Mouse (Mus musculus): ENCODE data around the gene Ncdn. TPM values are rescaled to one million over a fixed set of nuclear protein-coding genes. Genes with fewer than 3 reads are reported as not detected.

The Ncdn gene
- polyA plus RNA-seq, 1 experiment from 2014 or later = 161 TPM

DNA sequence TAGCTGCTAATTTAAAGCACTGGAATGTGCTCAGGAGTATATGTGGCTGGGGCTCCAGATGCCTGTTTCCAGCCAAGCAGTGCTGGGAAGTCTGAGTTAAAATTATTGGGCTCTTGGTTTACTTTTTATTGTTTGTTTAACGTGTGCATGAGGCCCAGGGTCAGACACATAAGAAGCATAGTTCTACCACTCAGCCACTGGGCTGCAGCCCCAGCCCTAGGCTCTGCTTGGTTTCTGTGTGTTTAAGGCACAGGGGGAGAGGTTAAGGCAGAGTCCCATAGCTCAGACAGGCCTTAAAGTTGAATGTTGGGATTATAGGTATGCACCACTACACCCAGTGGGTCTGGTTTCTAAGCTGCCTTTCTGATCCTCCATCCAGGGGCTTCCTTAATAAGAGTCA is 21.9 kb upstream of the Ncdn start:
- H3K4me1 ChIP-seq (ENCODE audit: control insufficient read depth, insufficient read depth, low read length) = peaks cover 25% of the 10 kb centered on the region
- H3K27ac ChIP-seq (ENCODE audit: low read length) = no peak overlapping the region
- H3K36me3 ChIP-seq (ENCODE audit: control insufficient read depth, insufficient read depth, low read length) = no peaks in the 10 kb centered on the region
- no peaks in the 10 kb centered on the region for H3K27me3 ChIP-seq (ENCODE audit: control insufficient read depth, insufficient read depth, low read depth, low read length)
- no peak for ATAC-seq
- H3K4me2 ChIP-seq (ENCODE audit: low read length) = no peak overlapping the region
- WGBS = 89% methylated on average over 1 of the region's 1 CpGs
- no peak overlapping the region for H3K4me3 ChIP-seq (ENCODE audit: low read depth, low read length)
- no peak overlapping the region for H3K9ac ChIP-seq (ENCODE audit: low read depth, low read length)
- no peaks in the 10 kb centered on the region for H3K9me3 ChIP-seq (replicated peaks; ENCODE audit: control insufficient read depth, low read length, poor library complexity, severe bottlenecking)

DNA sequence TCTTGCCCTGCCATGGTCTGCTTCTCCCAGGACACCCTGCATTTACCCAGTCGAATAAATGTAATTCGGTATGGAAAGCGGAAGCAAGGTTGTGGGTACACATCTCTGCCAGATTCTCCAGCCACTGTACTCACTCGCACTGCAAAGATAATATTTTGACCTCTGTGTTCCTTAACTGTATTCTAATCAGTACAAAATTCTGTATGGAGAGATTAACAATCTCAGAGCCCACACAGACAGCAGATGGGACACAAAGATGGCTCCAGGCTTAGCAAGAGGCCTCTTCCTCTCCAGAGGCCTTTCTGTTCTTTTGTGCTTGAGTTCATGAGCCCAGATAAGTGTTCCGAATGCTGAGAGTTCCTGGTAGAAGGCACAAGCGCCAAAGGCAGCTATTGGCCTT is 20.6 kb upstream of the Ncdn start:
- 86% methylated on average over 6 of the region's 6 CpGs for WGBS
- Histone ChIP-seq H3K36me3 (ENCODE audit: control insufficient read depth, insufficient read depth, low read length) (no peaks in the 10 kb centered on the region), H3K9me3 (replicated peaks; ENCODE audit: control insufficient read depth, low read length, poor library complexity, severe bottlenecking) (no peaks in the 10 kb centered on the region), H3K27me3 (ENCODE audit: control insufficient read depth, insufficient read depth, low read depth, low read length) (no peaks in the 10 kb centered on the region), H3K9ac (ENCODE audit: low read depth, low read length) (no peak overlapping the region), H3K4me3 (ENCODE audit: low read depth, low read length) (no peak overlapping the region), H3K4me2 (ENCODE audit: low read length) (no peak overlapping the region), H3K27ac (ENCODE audit: low read length) (no peak overlapping the region), H3K4me1 (ENCODE audit: control insufficient read depth, insufficient read depth, low read length) (peaks cover 12% of the 10 kb centered on the region)
- ATAC-seq = no peak

DNA sequence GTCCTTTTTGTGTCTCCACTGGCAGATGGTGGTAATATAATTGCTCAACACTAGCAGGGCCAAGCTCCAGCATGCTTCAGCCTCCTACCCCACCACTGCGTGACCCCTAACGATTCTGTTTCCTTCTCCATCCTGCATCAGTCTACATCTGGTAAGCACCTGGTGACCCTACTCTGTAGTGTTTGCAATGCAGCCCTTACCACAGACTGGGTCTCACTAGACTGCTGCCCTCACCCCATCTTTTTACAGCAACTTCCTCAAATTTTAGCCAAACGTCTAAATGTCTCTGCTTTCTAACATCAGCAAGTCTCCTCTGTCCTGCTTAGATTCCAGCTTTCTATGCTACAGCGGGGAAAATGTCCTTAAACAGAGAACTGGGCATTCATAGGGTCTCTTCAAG is 17.6 kb upstream of the Ncdn start:
- H3K27ac ChIP-seq (ENCODE audit: low read length) = no peak overlapping the region
- H3K36me3 ChIP-seq (ENCODE audit: control insufficient read depth, insufficient read depth, low read length) = no peaks in the 10 kb centered on the region; the same call in 1 of the 2 replicates
- no peak overlapping the region for H3K4me2 ChIP-seq (ENCODE audit: low read length)
- no peaks in the 10 kb centered on the region for H3K4me1 ChIP-seq (ENCODE audit: control insufficient read depth, insufficient read depth, low read length)
- H3K4me3 ChIP-seq (ENCODE audit: low read depth, low read length) = no peak overlapping the region
- no peaks in the 10 kb centered on the region for H3K9me3 ChIP-seq (replicated peaks; ENCODE audit: control insufficient read depth, low read length, poor library complexity, severe bottlenecking)
- H3K27me3 ChIP-seq (ENCODE audit: control insufficient read depth, insufficient read depth, low read depth, low read length) = no peaks in the 10 kb centered on the region
- no peak overlapping the region for H3K9ac ChIP-seq (ENCODE audit: low read depth, low read length)
- ATAC-seq = no peak
- WGBS = 93% methylated on average over 4 of the region's 4 CpGs

DNA sequence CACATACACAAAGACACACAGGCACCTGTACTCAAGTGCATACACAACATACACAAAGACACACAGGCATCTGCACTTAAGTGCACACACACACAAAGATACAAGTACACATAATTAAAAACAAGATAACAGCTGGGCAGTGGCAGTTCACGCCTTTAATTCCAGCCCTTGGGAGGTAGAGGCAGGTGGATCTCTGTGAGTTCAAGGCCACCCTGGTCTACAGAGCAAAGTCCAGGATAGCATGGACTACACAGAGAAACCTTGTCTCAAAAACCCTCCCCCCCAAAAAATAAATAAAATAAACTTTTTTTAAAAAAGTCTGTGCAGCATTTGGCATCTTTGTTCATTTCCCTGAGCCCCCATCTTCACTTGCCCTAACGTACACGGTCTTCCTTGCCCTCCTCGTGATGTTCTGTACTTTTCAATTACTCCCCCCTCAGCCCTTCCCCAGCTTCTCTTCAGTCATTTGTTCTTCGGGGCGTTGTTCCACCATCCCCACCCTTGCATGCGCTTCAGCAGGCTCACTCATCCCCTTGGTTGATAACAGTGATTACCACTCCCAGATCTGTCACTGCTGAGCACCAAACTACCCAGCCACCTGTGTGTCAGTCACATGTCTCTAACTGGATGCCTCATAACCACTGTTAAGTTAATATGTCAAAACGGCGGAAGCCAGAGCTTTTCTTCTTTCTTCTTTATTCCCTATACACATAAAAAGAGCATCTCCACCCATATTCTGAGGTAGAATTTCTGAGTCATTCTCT is 16.7 kb upstream of the Ncdn start:
- Histone ChIP-seq H3K9ac (ENCODE audit: low read depth, low read length) (no peak overlapping the region), H3K4me1 (ENCODE audit: control insufficient read depth, insufficient read depth, low read length) (no peaks in the 10 kb centered on the region), H3K4me2 (ENCODE audit: low read length) (no peak overlapping the region), H3K27ac (ENCODE audit: low read length) (no peak overlapping the region), H3K4me3 (ENCODE audit: low read depth, low read length) (no peak overlapping the region), H3K9me3 (replicated peaks; ENCODE audit: control insufficient read depth, low read length, poor library complexity, severe bottlenecking) (no peaks in the 10 kb centered on the region), H3K36me3 (ENCODE audit: control insufficient read depth, insufficient read depth, low read length) (no peaks in the 10 kb centered on the region; the same call in 1 of the 2 replicates), H3K27me3 (ENCODE audit: control insufficient read depth, insufficient read depth, low read depth, low read length) (no peaks in the 10 kb centered on the region)
- WGBS = 91% methylated on average over 9 of the region's 9 CpGs
- ATAC-seq = no peak

DNA sequence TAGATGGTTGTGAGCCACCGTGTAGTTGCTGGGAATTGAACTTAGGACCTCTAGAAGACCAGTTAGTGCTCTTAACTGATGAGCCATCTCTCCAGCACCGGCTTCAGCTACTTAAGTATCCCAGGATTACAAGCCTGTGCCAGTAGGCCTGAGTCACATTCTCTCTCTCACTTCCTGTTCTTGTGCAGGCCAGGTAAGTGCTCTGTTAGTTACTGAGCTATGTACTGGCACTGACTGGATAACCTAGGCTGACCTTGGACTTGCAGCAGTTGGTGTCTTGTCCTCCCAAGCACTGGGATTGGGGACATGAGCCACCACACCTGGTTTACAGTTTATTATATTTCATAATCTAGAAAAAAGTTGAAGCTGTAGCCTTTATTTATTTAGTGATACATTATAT is 10.2 kb upstream of the Ncdn start:
- H3K27me3 ChIP-seq (ENCODE audit: control insufficient read depth, insufficient read depth, low read depth, low read length) = no peaks in the 10 kb centered on the region
- H3K9ac ChIP-seq (ENCODE audit: low read depth, low read length) = no peak overlapping the region
- H3K36me3 ChIP-seq (ENCODE audit: control insufficient read depth, insufficient read depth, low read length) = peaks cover 9% of the 10 kb centered on the region
- H3K4me3 ChIP-seq (ENCODE audit: low read depth, low read length) = no peak overlapping the region
- H3K4me2 ChIP-seq (ENCODE audit: low read length) = no peak overlapping the region
- H3K9me3 ChIP-seq (replicated peaks; ENCODE audit: control insufficient read depth, low read length, poor library complexity, severe bottlenecking) = no peaks in the 10 kb centered on the region
- 79% methylated on average over 2 of the region's 2 CpGs for WGBS
- H3K27ac ChIP-seq (ENCODE audit: low read length) = no peak overlapping the region
- no peak for ATAC-seq
- H3K4me1 ChIP-seq (ENCODE audit: control insufficient read depth, insufficient read depth, low read length) = no peaks in the 10 kb centered on the region

DNA sequence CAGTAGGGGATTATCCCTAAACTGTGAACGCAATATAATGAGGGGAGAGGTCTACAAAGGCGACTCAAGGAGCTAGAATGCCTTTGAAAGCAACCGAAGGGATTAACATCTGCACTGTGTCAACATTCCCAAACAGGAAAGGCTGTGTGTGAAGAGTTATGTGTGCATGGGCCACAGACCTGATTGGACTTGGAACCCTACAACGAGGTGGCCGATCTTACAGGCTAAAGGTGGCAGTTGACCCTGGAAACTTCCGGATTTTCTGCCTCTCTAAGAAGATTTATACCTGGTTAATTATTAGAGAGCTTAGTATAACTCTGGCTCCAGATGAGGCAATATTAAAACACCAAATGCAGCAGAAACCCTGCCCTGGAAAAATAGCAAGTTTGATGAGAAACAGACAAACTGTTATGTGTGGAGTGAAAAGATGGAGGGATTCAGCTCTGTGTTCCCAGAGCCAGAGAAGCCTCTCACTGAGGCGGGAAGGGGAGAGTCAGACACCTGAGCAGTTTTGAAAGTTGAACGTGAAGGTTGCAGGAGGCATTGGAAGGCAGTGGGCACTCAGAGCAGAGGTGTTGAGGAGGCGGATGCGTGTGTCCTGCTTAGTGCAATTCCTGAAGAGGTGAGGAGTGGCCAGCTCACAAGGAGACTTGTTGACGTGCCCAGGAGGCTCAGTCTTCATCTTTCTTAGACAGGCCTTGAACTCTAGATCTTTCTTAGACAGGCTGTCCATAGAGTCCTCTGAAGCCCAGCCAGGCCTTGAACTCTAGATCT is 9.5 kb upstream of the Ncdn start:
- ATAC-seq = no peak

DNA sequence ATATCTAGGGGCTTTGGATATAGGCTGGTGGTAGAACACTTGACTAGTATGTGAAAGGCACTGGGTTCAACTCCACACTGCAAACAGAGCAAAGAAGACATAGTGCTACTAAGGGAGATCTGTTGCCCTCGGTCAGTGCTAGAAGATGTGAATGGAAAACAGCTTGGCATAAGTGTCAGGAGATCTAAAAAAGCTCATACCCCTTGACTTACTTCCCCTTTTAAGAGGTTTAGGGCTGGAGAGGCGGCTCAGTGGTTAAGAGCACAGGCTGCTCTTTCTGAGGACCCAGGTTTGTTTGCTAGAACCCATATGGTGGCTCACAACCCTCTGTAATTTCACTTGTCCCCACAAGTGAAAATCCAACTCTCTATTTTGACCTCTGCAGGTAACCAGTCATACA is 6.2 kb upstream of the Ncdn start:
- whole genome bisulfite sequencing = 89% methylated on average over 2 of the region's 2 CpGs
- no peaks in the 10 kb centered on the region for H3K9me3 ChIP-seq (replicated peaks; ENCODE audit: control insufficient read depth, low read length, poor library complexity, severe bottlenecking)
- H3K36me3 ChIP-seq (ENCODE audit: control insufficient read depth, insufficient read depth, low read length) = peaks cover 14% of the 10 kb centered on the region
- H3K4me2 ChIP-seq (ENCODE audit: low read length) = no peak overlapping the region
- no peak overlapping the region for H3K9ac ChIP-seq (ENCODE audit: low read depth, low read length)
- H3K4me3 ChIP-seq (ENCODE audit: low read depth, low read length) = no peak overlapping the region
- ATAC-seq = no peak
- no peaks in the 10 kb centered on the region for H3K27me3 ChIP-seq (ENCODE audit: control insufficient read depth, insufficient read depth, low read depth, low read length)
- H3K27ac ChIP-seq (ENCODE audit: low read length) = no peak overlapping the region
- peaks cover 8% of the 10 kb centered on the region for H3K4me1 ChIP-seq (ENCODE audit: control insufficient read depth, insufficient read depth, low read length)

More for the DNA sequence above, 9.5 kb upstream of the Ncdn start:
- no peaks in the 10 kb centered on the region for H3K27me3 ChIP-seq (ENCODE audit: control insufficient read depth, insufficient read depth, low read depth, low read length)
- no peaks in the 10 kb centered on the region for H3K4me1 ChIP-seq (ENCODE audit: control insufficient read depth, insufficient read depth, low read length)
- WGBS = 56% methylated on average over 11 of the region's 11 CpGs
- no peak overlapping the region for H3K4me2 ChIP-seq (ENCODE audit: low read length)
- no peak overlapping the region for H3K27ac ChIP-seq (ENCODE audit: low read length)
- H3K9me3 ChIP-seq (replicated peaks; ENCODE audit: control insufficient read depth, low read length, poor library complexity, severe bottlenecking) = no peaks in the 10 kb centered on the region
- no peak overlapping the region for H3K4me3 ChIP-seq (ENCODE audit: low read depth, low read length)
- peaks cover 12% of the 10 kb centered on the region; the same call in 1 of the 2 replicates for H3K36me3 ChIP-seq (ENCODE audit: control insufficient read depth, insufficient read depth, low read length)
- no peak overlapping the region for H3K9ac ChIP-seq (ENCODE audit: low read depth, low read length)

DNA sequence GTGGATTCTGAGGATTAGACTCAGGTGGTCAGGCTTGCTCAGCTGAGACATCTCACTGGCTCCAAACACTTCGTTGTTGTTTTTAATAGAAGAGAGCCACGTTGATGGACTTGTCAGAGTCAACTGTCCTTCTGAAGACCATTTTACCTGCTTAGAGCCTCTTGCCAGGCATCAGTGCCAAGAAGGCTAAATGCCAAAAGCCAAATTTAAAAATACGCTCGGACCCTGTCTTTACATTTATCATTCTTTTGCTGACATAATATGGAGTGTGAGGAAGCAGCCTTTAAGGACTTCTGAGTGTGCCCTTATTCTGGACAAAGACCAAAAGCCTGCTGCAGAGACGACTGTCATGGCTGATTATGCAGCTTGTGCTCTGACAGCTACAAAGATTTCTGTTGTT is 5.1 kb upstream of the Ncdn start:
- H3K4me3 ChIP-seq (ENCODE audit: low read depth, low read length) = no peak overlapping the region
- no peak overlapping the region for H3K9ac ChIP-seq (ENCODE audit: low read depth, low read length)
- no peaks in the 10 kb centered on the region for H3K27me3 ChIP-seq (ENCODE audit: control insufficient read depth, insufficient read depth, low read depth, low read length)
- peaks cover 9% of the 10 kb centered on the region for H3K4me1 ChIP-seq (ENCODE audit: control insufficient read depth, insufficient read depth, low read length)
- no peak overlapping the region for H3K27ac ChIP-seq (ENCODE audit: low read length)
- 86% methylated on average over 5 of the region's 5 CpGs for WGBS
- ATAC-seq = no peak
- H3K4me2 ChIP-seq (ENCODE audit: low read length) = no peak overlapping the region
- no peaks in the 10 kb centered on the region for H3K9me3 ChIP-seq (replicated peaks; ENCODE audit: control insufficient read depth, low read length, poor library complexity, severe bottlenecking)
- H3K36me3 ChIP-seq (ENCODE audit: control insufficient read depth, insufficient read depth, low read length) = peaks cover 12% of the 10 kb centered on the region

DNA sequence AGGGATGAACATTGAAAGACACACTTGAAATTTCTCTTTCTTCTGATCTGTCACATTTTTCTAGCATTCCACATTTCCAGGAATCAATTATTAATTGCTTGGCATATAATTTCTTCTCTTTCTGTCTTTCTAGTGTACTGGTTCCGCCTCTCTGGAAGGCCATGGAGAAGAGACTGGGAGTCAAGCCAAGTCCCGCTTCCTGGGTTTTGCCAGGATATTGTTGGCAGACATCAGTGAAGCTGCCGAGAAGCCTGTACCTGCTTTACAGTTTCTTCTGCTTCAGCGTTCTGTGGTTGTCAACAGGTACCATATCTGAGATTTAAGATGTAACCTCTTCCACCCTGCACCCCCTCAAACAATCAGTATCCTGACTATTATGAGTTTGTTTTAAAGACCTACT is 3.5 kb upstream of the Ncdn start:
- Histone ChIP-seq H3K27ac (ENCODE audit: low read length) (no peak overlapping the region), H3K9ac (ENCODE audit: low read depth, low read length) (no peak overlapping the region), H3K9me3 (replicated peaks; ENCODE audit: control insufficient read depth, low read length, poor library complexity, severe bottlenecking) (no peaks in the 10 kb centered on the region), H3K4me2 (ENCODE audit: low read length) (no peak overlapping the region), H3K4me3 (ENCODE audit: low read depth, low read length) (no peak overlapping the region), H3K4me1 (ENCODE audit: control insufficient read depth, insufficient read depth, low read length) (peaks cover 14% of the 10 kb centered on the region), H3K27me3 (ENCODE audit: control insufficient read depth, insufficient read depth, low read depth, low read length) (no peaks in the 10 kb centered on the region), H3K36me3 (ENCODE audit: control insufficient read depth, insufficient read depth, low read length) (peaks cover 10% of the 10 kb centered on the region)
- no peak for ATAC-seq
- WGBS = 79% methylated on average over 4 of the region's 4 CpGs
